Mouse (Mus musculus): ENCODE data around the gene Afmid.

DNA sequence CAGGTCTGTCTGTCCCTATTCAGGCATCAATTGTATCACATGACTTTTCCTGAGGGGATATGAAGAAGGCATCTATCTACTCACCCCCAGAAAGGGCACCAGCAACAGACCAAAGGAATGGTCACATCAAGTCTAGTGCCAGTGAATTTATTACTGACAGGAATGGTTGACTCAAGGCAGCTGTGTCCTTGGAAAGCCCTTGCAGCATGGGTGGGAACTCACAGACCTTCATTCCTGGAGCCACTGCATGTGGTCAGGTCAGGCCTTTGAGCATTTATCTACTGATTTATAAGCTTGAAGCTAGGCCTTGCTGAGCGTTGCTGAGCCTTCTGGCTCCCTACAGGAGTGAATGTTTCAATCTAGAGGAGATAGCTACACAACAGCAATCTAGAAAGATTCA, 15.2 kb downstream of the Afmid start:
- no peak for TF ChIP-seq HCFC1 (IDR thresholded peaks at IDR 0.05; ENCODE audit: low read depth, low read length)
- no peak for TF ChIP-seq SIN3A (IDR thresholded peaks at IDR 0.05; ENCODE audit: low read length)
- TF ChIP-seq JUND (conservative IDR thresholded peaks at IDR 0.05; ENCODE audit: low read depth, low read length) = no peak
- TF ChIP-seq CTCF (conservative IDR thresholded peaks at IDR 0.05 in 1 of 2, IDR thresholded peaks at IDR 0.05 in 1 of 2; ENCODE audit: low read depth in 2 of 2, low read length in 2 of 2) = no peak
- no peak for TF ChIP-seq RCOR1 (conservative IDR thresholded peaks at IDR 0.05; ENCODE audit: low read depth, low read length)
- TF ChIP-seq MXI1 (IDR thresholded peaks at IDR 0.05; ENCODE audit: low read depth, low read length) = no peak
- no peak for TF ChIP-seq TCF12 (IDR thresholded peaks at IDR 0.05; ENCODE audit: low read depth, low read length)
- no peak for TF ChIP-seq POLR2A (IDR thresholded peaks at IDR 0.05; ENCODE audit: low read depth, low read length)
- TF ChIP-seq POLR2AphosphoS2 (IDR thresholded peaks at IDR 0.05; ENCODE audit: low read depth, low read length) = no peak
- no peak for TF ChIP-seq ZMIZ1 (IDR thresholded peaks at IDR 0.05; ENCODE audit: low read depth, low read length)
- TF ChIP-seq USF2 (conservative IDR thresholded peaks at IDR 0.05; ENCODE audit: low read depth, low read length) = no peak
- TF ChIP-seq MAFK (IDR thresholded peaks at IDR 0.05; ENCODE audit: insufficient replicate concordance, low read length) = no peak
